Mouse (Mus musculus) heart, embryonic 13.5 days (tissue): Measurements from ENCODE around the gene Tyk2. TPM values are rescaled to one million over a fixed set of nuclear protein-coding genes. Genes with fewer than 3 reads are reported as not detected.

Experiments
- ATAC-seq: fragments of 200-750 bp; cut with Nextera tagmentation; 2 replicates; pipeline ENCODE4 v1.8.0; 2017; ENCODE audit warnings: moderate TSS enrichment; ENCODE audit not compliant: insufficient number of reproducible peaks, low FRiP score, low TSS enrichment; ENCODE audit errors: extremely low read depth
- H3K27ac ChIP-seq: fragments of 300-500 bp; sonication (generic); replicated peaks from 2 replicates; pipeline ENCODE4 v1.5.1; 2015; ENCODE audit warnings: moderate library complexity, mild to moderate bottlenecking, inconsistent platforms
- H3K27me3 ChIP-seq: fragments of 300-500 bp; sonication (generic); replicated peaks from 2 replicates; pipeline ENCODE4 v1.6.1; 2015; ENCODE audit warnings: mild to moderate bottlenecking, inconsistent platforms
- H3K36me3 ChIP-seq: fragments of 300-500 bp; sonication (generic); 2 replicates; pipeline ENCODE4 v1.6.1; 2015; ENCODE audit warnings: mild to moderate bottlenecking, inconsistent platforms
- H3K4me1 ChIP-seq: fragments of 300-500 bp; sonication (generic); 2 replicates; pipeline ENCODE4 v1.6.1; 2015; ENCODE audit warnings: inconsistent platforms
- H3K4me2 ChIP-seq: fragments of 300-500 bp; sonication (generic); 2 replicates; pipeline ENCODE4 v1.6.1; 2015; ENCODE audit warnings: inconsistent platforms, mild to moderate bottlenecking, moderate library complexity
- H3K4me3 ChIP-seq: fragments of 300-500 bp; sonication (generic); 2 replicates; pipeline ENCODE4 v1.5.1; 2015; ENCODE audit warnings: moderate library complexity, mild to moderate bottlenecking, inconsistent platforms
- H3K9ac ChIP-seq: fragments of 300-500 bp; sonication (generic); 2 replicates; pipeline ENCODE4 v1.6.1; 2015; ENCODE audit warnings: inconsistent platforms, mild to moderate bottlenecking, moderate library complexity
- H3K9me3 ChIP-seq: fragments of 300-500 bp; sonication (generic); 2 replicates; pipeline ENCODE4 v1.6.1; 2016; ENCODE audit warnings: inconsistent platforms
- WGBS: fragments of 180-500 bp; shearing (Covaris S2); methylation state at CpG from one replicate; pipeline ENCODE4 v1.1.7; 2015; ENCODE audit warnings: mixed read lengths; 5-methylcytosine and 5-hydroxymethylcytosine counted together
- polyA plus RNA-seq: library from polyadenylated mRNA; unstranded; fragments of >200 nt; fragmentation: Nextera tagmentation; extraction: Ambion mirVana; gene quantifications from 2 replicates; pipeline ENCODE4 v1.2.1, GENCODE M21; 2015

The Tyk2 gene
- polyA plus RNA-seq, 1 experiment from 2014 or later: 13.7 TPM

DNA sequence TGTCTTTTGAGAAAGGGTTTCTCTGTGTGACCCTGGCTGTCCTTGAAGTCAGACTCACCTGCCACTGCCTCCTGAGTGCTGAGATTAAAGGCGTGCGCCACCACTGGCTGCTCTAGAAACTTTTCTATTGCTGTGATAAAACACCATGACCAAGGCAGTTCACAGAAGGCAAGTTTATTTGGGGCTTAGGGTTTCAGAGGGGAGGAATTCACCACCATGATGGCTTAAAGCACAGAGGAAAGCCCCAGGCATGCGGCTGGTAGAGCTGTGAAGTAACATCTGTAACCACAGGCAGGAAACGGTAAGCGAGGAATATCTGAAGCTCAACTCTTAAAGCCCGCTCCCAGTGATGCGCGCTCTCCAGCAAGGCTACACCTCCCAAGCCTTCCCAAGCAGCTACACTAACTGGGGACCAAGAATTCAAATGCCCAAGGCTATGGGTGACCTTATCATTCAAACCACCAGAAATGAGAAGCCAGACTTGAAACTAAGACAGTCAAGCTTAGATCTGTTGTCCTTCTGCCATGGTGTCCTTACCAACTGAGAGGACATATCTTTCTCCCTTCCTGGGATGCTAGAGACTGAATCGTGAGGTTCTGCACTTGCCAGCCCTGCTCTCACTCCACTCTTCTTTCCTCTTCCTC, 2.1 kb upstream of the Tyk2 start:
- Histone ChIP-seq H3K4me3 (no peak overlapping the region), H3K36me3 (peaks cover 13% of the 10 kb centered on the region), H3K9ac (no peak overlapping the region), H3K4me1 (peaks cover 21% of the 10 kb centered on the region), H3K27me3 (no peaks in the 10 kb centered on the region), H3K27ac (no peak overlapping the region), H3K9me3 (no peaks in the 10 kb centered on the region), H3K4me2 (no peak overlapping the region)
- WGBS: 68% methylated on average over 9 of the region's 9 CpGs
- no peak for ATAC-seq

DNA sequence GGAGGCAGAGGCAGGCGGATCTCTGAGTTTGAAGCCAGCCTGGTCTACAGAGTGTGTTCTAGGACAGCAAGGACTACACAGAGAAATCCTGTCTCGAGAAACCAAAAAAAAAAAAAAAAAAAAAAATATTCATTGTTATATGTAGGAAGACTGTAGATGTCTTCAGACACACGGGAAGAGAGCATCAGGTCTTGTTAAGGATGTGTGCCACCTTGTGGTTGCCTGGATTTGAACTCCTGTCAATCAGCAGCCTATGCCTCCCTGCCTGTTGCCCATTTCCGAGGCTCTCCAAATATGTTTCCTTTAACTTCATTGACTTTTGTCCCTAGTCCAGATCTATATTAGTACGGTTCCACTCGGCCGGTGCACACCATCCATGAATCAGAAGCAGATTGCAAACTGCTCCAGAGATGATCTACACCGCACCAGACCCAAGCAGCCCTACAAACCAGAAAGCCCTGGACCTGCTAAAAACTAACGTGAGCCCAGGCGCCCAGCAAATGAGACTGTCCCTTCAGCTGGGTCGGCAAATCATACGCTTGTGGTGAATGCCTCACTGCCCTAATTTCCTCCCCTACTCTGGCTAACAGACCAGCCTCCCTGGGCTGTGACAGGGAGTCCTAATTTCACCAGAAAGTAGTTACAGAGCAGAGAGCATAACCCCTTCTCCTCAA, 1.2 kb upstream of the Tyk2 start:
- no peak for ATAC-seq
- no peaks in the 10 kb centered on the region for H3K27me3 ChIP-seq
- H3K9me3 ChIP-seq: no peaks in the 10 kb centered on the region
- peaks cover 21% of the 10 kb centered on the region for H3K4me1 ChIP-seq
- H3K36me3 ChIP-seq: peaks cover 11% of the 10 kb centered on the region
- H3K27ac ChIP-seq: no peak overlapping the region
- WGBS: 73% methylated on average over 12 of the region's 12 CpGs
- 0 out of 2 replicates have a peak overlapping the region, but pooled peaks have one; percentile 84 for H3K4me2 ChIP-seq
- H3K9ac ChIP-seq: no peak overlapping the region
- no peak overlapping the region for H3K4me3 ChIP-seq

DNA sequence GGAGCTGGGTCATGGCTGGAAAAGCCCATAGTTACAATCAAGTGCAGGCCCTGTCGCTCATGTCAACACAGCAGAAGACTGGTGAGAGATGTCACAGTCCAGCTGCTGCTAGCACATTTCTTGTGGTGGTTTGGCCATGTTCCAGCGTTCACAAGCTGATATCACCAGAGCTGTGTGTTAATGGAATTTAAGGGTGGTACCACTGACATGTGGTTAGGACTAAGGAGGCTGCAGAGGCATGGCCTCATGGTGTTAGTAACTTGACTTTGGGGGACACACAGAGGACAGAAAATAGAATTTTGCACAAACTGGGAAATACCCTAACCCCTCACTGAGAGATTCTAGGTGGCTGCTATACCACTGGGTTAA, 4.8 kb downstream of the Tyk2 start:
- H3K4me1 ChIP-seq: peaks cover 31% of the 10 kb centered on the region
- ATAC-seq: 0 out of 2 replicates have a peak, but pooled peaks have one; percentile 43
- no peak overlapping the region for H3K4me3 ChIP-seq
- H3K9ac ChIP-seq: 0 out of 2 replicates have a peak overlapping the region, but pooled peaks have one; percentile 17
- WGBS: 15% methylated on average over 2 of the region's 2 CpGs
- H3K4me2 ChIP-seq: peak overlapping the region; percentile 16; the same call in 1 of the 2 replicates
- H3K27me3 ChIP-seq: no peaks in the 10 kb centered on the region
- H3K9me3 ChIP-seq: no peaks in the 10 kb centered on the region
- peaks cover 58% of the 10 kb centered on the region for H3K36me3 ChIP-seq
- H3K27ac ChIP-seq: peak overlapping the region; percentile 87

DNA sequence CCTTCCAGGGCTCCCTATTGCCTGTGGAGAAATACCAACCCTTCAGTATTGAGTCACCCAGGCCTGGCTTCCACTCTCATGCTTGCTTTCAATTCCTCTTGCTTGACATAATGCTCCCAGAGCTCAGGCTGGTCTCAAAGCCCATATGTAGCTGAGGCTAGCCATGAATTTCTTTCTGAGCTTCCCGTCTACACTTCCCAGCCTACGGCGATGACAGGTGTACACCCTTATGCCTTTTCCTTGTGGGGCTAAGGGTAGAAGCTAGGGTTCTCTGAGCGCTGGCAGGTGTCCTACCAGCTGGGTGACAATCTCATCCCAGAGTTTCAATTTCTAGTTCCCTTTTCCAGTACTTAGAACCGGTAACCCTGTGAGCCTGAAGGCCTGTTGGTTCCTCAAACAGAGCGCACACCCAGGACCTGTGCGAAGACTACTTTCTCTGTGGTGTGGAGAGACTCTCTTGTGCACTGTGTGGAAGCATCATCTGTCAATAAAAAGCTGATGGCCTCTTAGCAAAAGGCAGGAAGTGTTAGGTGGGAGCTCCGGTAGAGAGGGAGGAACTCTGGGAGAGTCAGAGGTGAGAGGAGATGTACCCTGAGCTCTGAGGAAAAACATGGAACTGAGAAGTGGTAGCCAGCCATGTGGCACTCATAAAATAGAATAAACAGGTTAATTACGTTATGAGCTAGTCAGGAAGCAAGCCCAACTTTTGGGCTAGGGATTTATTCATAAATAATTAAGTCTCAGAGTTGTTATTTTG, 5.4 kb downstream of the Tyk2 start:
- Histone ChIP-seq H3K9me3 (no peaks in the 10 kb centered on the region), H3K9ac (peak overlapping the region; percentile 29; the same call in 1 of the 2 replicates), H3K4me2 (peak overlapping the region; percentile 16), H3K4me3 (no peak overlapping the region), H3K4me1 (peaks cover 30% of the 10 kb centered on the region), H3K36me3 (peaks cover 63% of the 10 kb centered on the region), H3K27ac (peak overlapping the region; percentile 87), H3K27me3 (no peaks in the 10 kb centered on the region)
- WGBS: 71% methylated on average over 9 of the region's 9 CpGs
- ATAC-seq: no peak

DNA sequence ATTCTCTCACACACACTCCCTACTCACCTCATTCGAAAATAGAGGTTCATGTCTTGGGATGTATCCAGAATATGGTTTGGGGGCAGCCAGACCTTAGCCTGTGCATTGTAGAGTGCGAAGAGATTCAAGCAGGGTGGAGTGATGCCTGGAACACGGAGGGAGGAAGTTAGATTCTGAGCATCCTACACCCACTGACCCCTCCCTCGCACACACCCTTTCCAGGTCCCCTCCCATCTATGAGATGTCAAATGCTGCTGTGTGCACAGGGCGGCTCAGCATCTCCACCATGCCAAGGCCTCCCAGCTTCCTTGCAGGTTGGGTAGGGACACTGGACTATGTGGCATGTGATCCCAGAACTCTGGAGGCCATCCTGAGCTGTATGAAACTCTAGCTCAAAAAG, 6.2 kb downstream of the Tyk2 start:
- H3K4me1 ChIP-seq: peaks cover 23% of the 10 kb centered on the region
- H3K27ac ChIP-seq: no peak overlapping the region
- ATAC-seq: no peak
- peaks cover 72% of the 10 kb centered on the region for H3K36me3 ChIP-seq
- H3K9ac ChIP-seq: no peak overlapping the region
- no peaks in the 10 kb centered on the region for H3K9me3 ChIP-seq
- no peak overlapping the region for H3K4me3 ChIP-seq
- WGBS: 75% methylated on average over 5 of the region's 5 CpGs
- no peak overlapping the region for H3K4me2 ChIP-seq
- H3K27me3 ChIP-seq: no peaks in the 10 kb centered on the region

DNA sequence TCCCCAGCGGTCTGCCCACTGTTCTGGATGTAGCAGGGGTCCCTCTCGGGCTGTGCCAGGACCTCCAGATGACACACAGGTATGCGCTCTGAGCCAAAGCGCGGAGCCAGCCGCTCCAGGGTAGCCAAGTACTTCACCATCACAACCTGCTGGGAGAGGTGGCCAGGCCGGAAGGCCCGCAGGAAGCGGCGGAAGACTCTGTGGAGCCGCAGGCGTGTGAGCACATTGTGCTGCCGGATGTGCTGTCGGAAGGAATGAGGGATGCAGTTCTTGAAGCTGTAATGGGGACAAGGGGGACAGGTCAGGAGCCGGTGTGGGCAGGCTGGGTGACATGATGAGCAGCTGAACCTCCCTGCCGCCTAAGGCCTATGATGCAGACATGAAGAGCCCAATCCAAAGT, 9.6 kb downstream of the Tyk2 start:
- ATAC-seq: no peak
- WGBS: 85% methylated on average over 16 of the region's 16 CpGs

DNA sequence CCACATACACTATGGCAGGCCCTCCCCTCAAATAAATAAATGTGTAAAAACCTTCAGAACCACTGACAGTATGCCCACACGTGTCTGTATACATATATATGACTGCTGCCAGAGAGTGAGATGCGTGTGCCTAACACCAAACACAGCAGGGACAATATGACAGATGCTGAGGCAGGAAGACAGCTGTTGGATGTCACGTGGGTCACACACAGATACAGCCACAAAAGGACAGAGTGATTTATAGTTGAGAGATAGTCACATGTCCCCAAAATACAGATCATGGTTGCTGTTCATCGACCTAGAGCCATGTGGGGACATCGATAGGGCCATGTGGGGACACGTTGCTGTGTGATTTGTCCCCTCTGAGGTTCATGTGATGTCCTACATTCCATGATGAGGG, 14.0 kb downstream of the Tyk2 start:
- ATAC-seq: no peak
- Histone ChIP-seq H3K36me3 (peaks cover 50% of the 10 kb centered on the region), H3K27me3 (no peaks in the 10 kb centered on the region), H3K4me3 (no peak overlapping the region), H3K4me1 (no peaks in the 10 kb centered on the region), H3K4me2 (no peak overlapping the region), H3K9ac (no peak overlapping the region), H3K9me3 (no peaks in the 10 kb centered on the region), H3K27ac (no peak overlapping the region)
- WGBS: 74% methylated on average over 6 of the region's 6 CpGs

More for the DNA sequence above, 9.6 kb downstream of the Tyk2 start:
- H3K36me3 ChIP-seq: peaks cover 67% of the 10 kb centered on the region
- no peak overlapping the region for H3K9ac ChIP-seq
- no peak overlapping the region for H3K4me3 ChIP-seq
- no peaks in the 10 kb centered on the region for H3K9me3 ChIP-seq
- no peak overlapping the region for H3K27ac ChIP-seq
- peaks cover 16% of the 10 kb centered on the region for H3K4me1 ChIP-seq
- H3K4me2 ChIP-seq: no peak overlapping the region
- no peaks in the 10 kb centered on the region for H3K27me3 ChIP-seq

DNA sequence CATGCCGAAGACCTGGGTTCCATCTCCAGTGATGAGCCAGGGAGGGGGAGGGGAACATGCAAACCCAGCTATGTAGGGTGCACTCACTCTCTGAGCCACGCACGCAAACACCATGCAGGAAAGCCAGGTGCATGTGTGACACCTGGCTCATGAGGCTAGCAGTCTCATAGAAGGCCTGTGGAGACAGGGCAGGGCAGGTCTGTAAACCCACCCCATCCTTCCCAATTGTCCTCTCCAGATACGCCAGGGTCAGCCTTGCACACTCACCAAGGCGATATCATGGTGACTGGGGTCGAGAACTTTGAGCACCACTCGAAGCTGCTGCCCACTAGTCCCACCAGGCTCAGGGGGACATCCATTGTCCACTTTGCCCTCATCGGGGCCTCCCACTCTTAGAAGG, 15.9 kb downstream of the Tyk2 start:
- no peak overlapping the region for H3K4me2 ChIP-seq
- no peak overlapping the region for H3K27ac ChIP-seq
- no peaks in the 10 kb centered on the region for H3K27me3 ChIP-seq
- no peak overlapping the region for H3K9ac ChIP-seq
- no peaks in the 10 kb centered on the region for H3K9me3 ChIP-seq
- no peak for ATAC-seq
- 86% methylated on average over 8 of the region's 8 CpGs for WGBS
- H3K4me1 ChIP-seq: no peaks in the 10 kb centered on the region
- no peak overlapping the region for H3K4me3 ChIP-seq
- peaks cover 30% of the 10 kb centered on the region for H3K36me3 ChIP-seq

DNA sequence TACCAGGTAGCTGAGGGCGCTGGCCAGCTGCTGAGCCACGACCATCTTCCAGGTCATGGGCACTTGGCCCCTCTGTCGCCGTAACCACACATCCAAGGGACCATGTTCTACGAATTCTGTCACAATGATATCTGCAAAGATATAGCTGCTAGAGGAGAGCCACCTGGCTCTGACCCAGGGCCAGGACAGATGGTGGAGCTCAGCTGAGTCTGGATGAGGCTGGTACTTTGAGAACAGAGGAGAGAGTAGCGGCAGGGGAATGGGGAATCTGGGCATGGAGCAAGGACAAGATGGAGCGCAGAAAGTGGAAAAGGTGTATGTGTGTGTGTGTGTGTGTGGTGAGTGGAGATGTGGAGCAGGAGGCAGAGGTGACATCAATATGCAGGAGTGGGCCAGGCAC, 16.9 kb downstream of the Tyk2 start:
- Histone ChIP-seq H3K4me3 (no peak overlapping the region), H3K27me3 (no peaks in the 10 kb centered on the region)
- WGBS: 85% methylated on average over 7 of the region's 7 CpGs

DNA sequence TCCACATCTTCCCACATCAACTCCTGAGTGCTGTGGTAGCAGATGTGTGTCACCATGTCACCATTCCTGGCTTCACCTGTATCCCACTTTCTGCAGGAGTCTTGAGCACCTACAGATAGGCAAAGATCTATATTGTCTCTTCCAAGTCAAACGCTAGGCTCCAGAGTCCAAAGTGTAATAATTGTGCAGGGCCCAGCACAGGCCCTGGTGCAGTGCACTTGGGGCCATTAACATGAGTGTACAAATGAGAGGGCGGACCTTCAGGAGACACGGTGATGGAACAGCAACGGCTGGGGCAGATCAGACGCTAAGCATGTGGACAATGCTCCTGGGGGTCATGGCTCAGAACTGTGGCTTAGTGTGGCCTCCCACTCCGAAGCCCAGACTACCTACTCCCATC, 17.3 kb downstream of the Tyk2 start:
- no peak overlapping the region for H3K9ac ChIP-seq
- no peak for ATAC-seq
- H3K9me3 ChIP-seq: no peaks in the 10 kb centered on the region
- no peak overlapping the region for H3K4me3 ChIP-seq
- H3K27ac ChIP-seq: no peak overlapping the region
- H3K36me3 ChIP-seq: peaks cover 31% of the 10 kb centered on the region
- no peaks in the 10 kb centered on the region for H3K27me3 ChIP-seq
- no peaks in the 10 kb centered on the region for H3K4me1 ChIP-seq
- H3K4me2 ChIP-seq: no peak overlapping the region
- 82% methylated on average over 6 of the region's 6 CpGs for WGBS

More for the DNA sequence above, 16.9 kb downstream of the Tyk2 start:
- Histone ChIP-seq H3K9ac (no peak overlapping the region), H3K4me1 (no peaks in the 10 kb centered on the region), H3K36me3 (peaks cover 27% of the 10 kb centered on the region), H3K9me3 (no peaks in the 10 kb centered on the region), H3K27ac (no peak overlapping the region), H3K4me2 (no peak overlapping the region)
- ATAC-seq: no peak

DNA sequence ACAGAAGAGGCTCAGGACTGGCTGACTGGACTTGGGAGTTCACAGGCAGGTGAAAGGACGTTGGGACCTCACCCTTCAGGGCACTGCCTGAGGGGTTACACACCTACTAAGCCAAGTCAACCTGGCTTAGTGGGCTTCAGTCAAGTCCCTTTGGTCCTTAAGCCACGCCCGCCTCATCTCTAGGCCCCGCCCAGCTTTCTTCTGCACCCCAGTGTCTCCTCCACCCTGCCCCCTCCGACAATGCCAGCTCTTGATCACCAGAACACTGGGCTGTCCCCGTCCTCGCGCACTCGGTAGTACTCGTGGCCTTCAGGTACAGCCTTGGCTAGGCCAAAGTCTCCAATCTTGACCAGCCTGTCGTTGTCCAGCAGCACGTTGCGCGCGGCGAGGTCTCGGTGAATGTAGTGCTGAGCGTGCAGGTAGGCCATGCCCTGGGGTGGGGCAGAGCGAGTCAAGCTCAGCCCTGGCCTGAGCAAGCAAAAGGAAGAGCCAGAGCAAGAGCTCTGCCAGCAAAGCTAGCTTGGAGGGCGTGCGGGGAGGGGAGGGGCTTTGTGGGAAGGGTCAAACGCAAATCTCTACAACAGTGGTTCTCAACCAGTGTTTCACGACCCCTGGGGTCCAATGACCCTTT, 23.3 kb downstream of the Tyk2 start:
- H3K27me3 ChIP-seq: no peaks in the 10 kb centered on the region
- H3K4me2 ChIP-seq: no peak overlapping the region
- H3K4me1 ChIP-seq: no peaks in the 10 kb centered on the region
- ATAC-seq: no peak
- H3K27ac ChIP-seq: no peak overlapping the region
- 38% methylated on average over 23 of the region's 23 CpGs for WGBS
- peaks cover 38% of the 10 kb centered on the region for H3K36me3 ChIP-seq
- no peak overlapping the region for H3K4me3 ChIP-seq
- no peaks in the 10 kb centered on the region for H3K9me3 ChIP-seq
- H3K9ac ChIP-seq: no peak overlapping the region
